Mouse (Mus musculus) MEL (cell line): ENCODE measurements around the gene Pcx. TPM values are rescaled to one million over a fixed set of nuclear protein-coding genes. Genes with fewer than 3 reads are reported as not detected.

Source experiments
- DNase-seq: peaks from one replicate; pipeline ENCODE4 v3.0.0; 2011; ENCODE audit warnings: low read depth, low spot score
- H3K27ac ChIP-seq: 2 replicates; pipeline ENCODE4 v1.5.1; 2012; ENCODE audit warnings: low read depth, mild to moderate bottlenecking, control low read depth, low read length, moderate library complexity; ENCODE audit not compliant: control insufficient read depth
- H3K27me3 ChIP-seq, 2 experiments: fragments of 150-350 bp in 1 of 2; sonication (generic) in 1 of 2; 2 replicates each; pipeline ENCODE4 v1.6.1; 2012; ENCODE audit warnings: low read length in 2 of 2, mild to moderate bottlenecking in 2 of 2, improper control_type of control experiment in 1 of 2, moderate library complexity in 1 of 2; ENCODE audit not compliant: insufficient read depth in 2 of 2, control insufficient read depth in 1 of 2
- H3K36me3 ChIP-seq, 2 experiments: 2 replicates each; pipeline ENCODE4 v1.6.1; 2012 to 2014; ENCODE audit warnings: low read length in 2 of 2, improper control_type of control experiment in 1 of 2, inconsistent platforms in 1 of 2, mild to moderate bottlenecking in 1 of 2; ENCODE audit not compliant: insufficient read depth in 2 of 2, control insufficient read depth in 1 of 2
- H3K4me1 ChIP-seq, 2 experiments: fragments of 150-350 bp in 1 of 2; sonication (generic) in 1 of 2; 2 replicates each; pipeline ENCODE4 v1.6.1; 2012; ENCODE audit warnings: low read length in 2 of 2, improper control_type of control experiment in 1 of 2, mild to moderate bottlenecking in 1 of 2; ENCODE audit not compliant: insufficient read depth in 2 of 2, control insufficient read depth in 1 of 2
- H3K4me3 ChIP-seq, 2 experiments: fragments of 150-350 bp in 1 of 2; sonication (generic) in 1 of 2; 2 replicates each; pipeline ENCODE4 v1.5.1; 2012; ENCODE audit warnings: low read depth in 2 of 2, low read length in 2 of 2, mild to moderate bottlenecking in 2 of 2, moderate library complexity in 2 of 2, control low read depth in 1 of 2, improper control_type of control experiment in 1 of 2; ENCODE audit not compliant: control insufficient read depth in 1 of 2, insufficient read depth in 1 of 2
- H3K79me2 ChIP-seq: 2 replicates; pipeline ENCODE4 v1.6.1; 2012; ENCODE audit warnings: mild to moderate bottlenecking, low read length, moderate library complexity; ENCODE audit not compliant: control insufficient read depth, poor library complexity, insufficient read depth
- H3K9ac ChIP-seq: 2 replicates; pipeline ENCODE4 v1.6.1; 2012; ENCODE audit warnings: low read depth, mild to moderate bottlenecking, control low read depth, low read length, moderate library complexity; ENCODE audit not compliant: control insufficient read depth, poor library complexity, severe bottlenecking
- H3K9me3 ChIP-seq: fragments of 150-350 bp; sonication (generic); replicated peaks from 2 replicates; pipeline ENCODE4 v1.6.1; 2012; ENCODE audit warnings: mild to moderate bottlenecking, low read length, improper control_type of control experiment, moderate library complexity; ENCODE audit not compliant: insufficient read depth
- BHLHE40 ChIP-seq: IDR thresholded peaks from 2 replicates; pipeline ENCODE4 v1.6.1; 2012; ENCODE audit warnings: low read depth, mild to moderate bottlenecking, inconsistent platforms, low read length, improper control_type of control experiment, borderline replicate concordance
- CHD1 ChIP-seq: IDR thresholded peaks from 2 replicates; pipeline ENCODE4 v1.6.1; 2012; ENCODE audit warnings: low read depth, mild to moderate bottlenecking, inconsistent platforms, low read length, improper control_type of control experiment
- CTCF ChIP-seq, 3 experiments: IDR thresholded peaks in 2 of 3; conservative IDR thresholded peaks in 1 of 3; 2 replicates each; pipeline ENCODE4 v1.5.1; 2011 to 2012; ENCODE audit warnings: low read length in 3 of 3, low read depth in 2 of 3, mild to moderate bottlenecking in 2 of 3, improper control_type of control experiment in 1 of 3, inconsistent platforms in 1 of 3, mixed read lengths in 1 of 3, moderate library complexity in 1 of 3; ENCODE audit not compliant: control insufficient read depth in 1 of 3, insufficient read depth in 1 of 3, poor library complexity in 1 of 3, severe bottlenecking in 1 of 3
- EP300 ChIP-seq, 2 experiments: IDR thresholded peaks; 2 replicates each; pipeline ENCODE4 v1.6.1; 2011; ENCODE audit warnings: improper control_type of control experiment in 2 of 2, low read length in 2 of 2, low read depth in 1 of 2, mild to moderate bottlenecking in 1 of 2
- ETS1 ChIP-seq: IDR thresholded peaks from 2 replicates; pipeline ENCODE4 v1.6.1; 2012; ENCODE audit warnings: low read depth, mild to moderate bottlenecking, inconsistent platforms, low read length, improper control_type of control experiment, moderate library complexity
- GATA1 ChIP-seq: IDR thresholded peaks from 2 replicates; pipeline ENCODE4 v1.6.1; 2011; ENCODE audit warnings: low read depth, low read length, improper control_type of control experiment
- HCFC1 ChIP-seq: IDR thresholded peaks from 2 replicates; pipeline ENCODE4 v1.6.1; 2012; ENCODE audit warnings: low read depth, mild to moderate bottlenecking, inconsistent platforms, low read length, improper control_type of control experiment, moderate library complexity
- JUND ChIP-seq: IDR thresholded peaks from 2 replicates; pipeline ENCODE4 v1.6.1; 2011; ENCODE audit warnings: low read depth, mild to moderate bottlenecking, improper control_type of control experiment, low read length
- KAT2A ChIP-seq: conservative IDR thresholded peaks from 2 replicates; pipeline ENCODE4 v1.6.1; 2012; ENCODE audit warnings: low read depth, low read length, improper control_type of control experiment, inconsistent platforms
- MAFK ChIP-seq: IDR thresholded peaks from 2 replicates; pipeline ENCODE4 v1.6.1; 2011; ENCODE audit warnings: low read depth, mild to moderate bottlenecking, low read length, improper control_type of control experiment, borderline replicate concordance
- MAZ ChIP-seq: IDR thresholded peaks from 2 replicates; pipeline ENCODE4 v1.6.1; 2012; ENCODE audit warnings: low read depth, mild to moderate bottlenecking, inconsistent platforms, low read length, improper control_type of control experiment
- MXI1 ChIP-seq: IDR thresholded peaks from 2 replicates; pipeline ENCODE4 v1.6.1; 2011; ENCODE audit warnings: mild to moderate bottlenecking, low read depth, low read length, improper control_type of control experiment
- MYC ChIP-seq: IDR thresholded peaks from 2 replicates; pipeline ENCODE4 v1.6.1; 2011; ENCODE audit warnings: low read depth, mild to moderate bottlenecking, low read length, improper control_type of control experiment, moderate library complexity
- NELFE ChIP-seq: IDR thresholded peaks from 2 replicates; pipeline ENCODE4 v1.6.1; 2011; ENCODE audit warnings: low read depth, low read length, improper control_type of control experiment
- NRF1 ChIP-seq: IDR thresholded peaks from 2 replicates; pipeline ENCODE4 v1.6.1; 2014; ENCODE audit warnings: low read depth, mild to moderate bottlenecking, inconsistent platforms, low read length, improper control_type of control experiment, moderate library complexity; ENCODE audit not compliant: poor library complexity, insufficient read depth, severe bottlenecking
- POLR2A ChIP-seq, 2 experiments: IDR thresholded peaks; 2 replicates each; pipeline ENCODE4 v1.6.1; 2011 to 2012; ENCODE audit warnings: low read length in 2 of 2, mild to moderate bottlenecking in 2 of 2, control low read depth in 1 of 2, improper control_type of control experiment in 1 of 2, low read depth in 1 of 2, moderate library complexity in 1 of 2; ENCODE audit not compliant: control insufficient read depth in 1 of 2, insufficient read depth in 1 of 2, poor library complexity in 1 of 2
- POLR2AphosphoS2 ChIP-seq: IDR thresholded peaks from 2 replicates; pipeline ENCODE4 v1.6.1; 2011; ENCODE audit warnings: low read length, improper control_type of control experiment
- POLR2AphosphoS5 ChIP-seq: IDR thresholded peaks from 2 replicates; pipeline ENCODE4 v1.6.1; 2012; ENCODE audit warnings: low read depth, borderline replicate concordance, mild to moderate bottlenecking, inconsistent platforms, low read length, moderate library complexity, mixed read lengths
- RAD21 ChIP-seq: IDR thresholded peaks from 2 replicates; pipeline ENCODE4 v1.6.1; 2011; ENCODE audit warnings: mild to moderate bottlenecking, low read depth, low read length, improper control_type of control experiment
- RCOR1 ChIP-seq: IDR thresholded peaks from 2 replicates; pipeline ENCODE4 v1.6.1; 2012; ENCODE audit warnings: low read depth, mild to moderate bottlenecking, inconsistent platforms, low read length, improper control_type of control experiment
- SIN3A ChIP-seq: IDR thresholded peaks from 2 replicates; pipeline ENCODE4 v1.6.1; 2012; ENCODE audit warnings: low read length, improper control_type of control experiment, inconsistent platforms
- SMC3 ChIP-seq: IDR thresholded peaks from 2 replicates; pipeline ENCODE4 v1.6.1; 2011; ENCODE audit warnings: low read depth, low read length, improper control_type of control experiment
- TBP ChIP-seq: IDR thresholded peaks from 2 replicates; pipeline ENCODE4 v1.8.0; 2011; ENCODE audit warnings: low read depth, low read length, improper control_type of control experiment
- TCF12 ChIP-seq: IDR thresholded peaks from 2 replicates; pipeline ENCODE4 v1.6.1; 2014; ENCODE audit warnings: low read depth, mild to moderate bottlenecking, inconsistent platforms, low read length, improper control_type of control experiment, moderate library complexity
- USF2 ChIP-seq, 2 experiments: IDR thresholded peaks; 2 replicates each; pipeline ENCODE4 v1.6.1; 2011 to 2012; ENCODE audit warnings: improper control_type of control experiment in 2 of 2, low read length in 2 of 2, borderline replicate concordance in 1 of 2, inconsistent platforms in 1 of 2, low read depth in 1 of 2, mild to moderate bottlenecking in 1 of 2; ENCODE audit not compliant: insufficient read depth in 1 of 2
- ZKSCAN1 ChIP-seq: IDR thresholded peaks from 2 replicates; pipeline ENCODE4 v1.6.1; 2012; ENCODE audit warnings: low read depth, mild to moderate bottlenecking, inconsistent platforms, low read length, improper control_type of control experiment, moderate library complexity
- ZMIZ1 ChIP-seq: IDR thresholded peaks from 2 replicates; pipeline ENCODE4 v1.6.1; 2012; ENCODE audit warnings: low read depth, mild to moderate bottlenecking, inconsistent platforms, low read length, improper control_type of control experiment, moderate library complexity
- ZNF384 ChIP-seq: IDR thresholded peaks from 2 replicates; pipeline ENCODE4 v1.6.1; 2012; ENCODE audit warnings: low read depth, mild to moderate bottlenecking, inconsistent platforms, low read length, improper control_type of control experiment
- polyA plus RNA-seq, 2 experiments: library from polyadenylated mRNA; stranded (reverse) in 1 of 2; unstranded in 1 of 2; fragments of >175 nt in 1 of 2; fragments of >200 nt in 1 of 2; gene quantifications; 2 replicates each; pipeline versions ENCODE4 v1.2.1 to v1.2.4; 2012; ENCODE audit warnings: low replicate concordance in 2 of 2, low read depth in 1 of 2; ENCODE audit not compliant: insufficient read length in 2 of 2, insufficient read depth in 1 of 2, missing spikeins in 1 of 2
- total RNA-seq: library from RNA; depleted of rRNA; stranded (reverse); fragments of 300-350 nt; gene quantifications from 2 replicates; pipeline ENCODE4 v1.2.3, GENCODE M21; 2012

Pcx gene
- total and polyA plus RNA-seq, 3 experiments, result 7.2 to 7.9 TPM; not detected in 1

DNA sequence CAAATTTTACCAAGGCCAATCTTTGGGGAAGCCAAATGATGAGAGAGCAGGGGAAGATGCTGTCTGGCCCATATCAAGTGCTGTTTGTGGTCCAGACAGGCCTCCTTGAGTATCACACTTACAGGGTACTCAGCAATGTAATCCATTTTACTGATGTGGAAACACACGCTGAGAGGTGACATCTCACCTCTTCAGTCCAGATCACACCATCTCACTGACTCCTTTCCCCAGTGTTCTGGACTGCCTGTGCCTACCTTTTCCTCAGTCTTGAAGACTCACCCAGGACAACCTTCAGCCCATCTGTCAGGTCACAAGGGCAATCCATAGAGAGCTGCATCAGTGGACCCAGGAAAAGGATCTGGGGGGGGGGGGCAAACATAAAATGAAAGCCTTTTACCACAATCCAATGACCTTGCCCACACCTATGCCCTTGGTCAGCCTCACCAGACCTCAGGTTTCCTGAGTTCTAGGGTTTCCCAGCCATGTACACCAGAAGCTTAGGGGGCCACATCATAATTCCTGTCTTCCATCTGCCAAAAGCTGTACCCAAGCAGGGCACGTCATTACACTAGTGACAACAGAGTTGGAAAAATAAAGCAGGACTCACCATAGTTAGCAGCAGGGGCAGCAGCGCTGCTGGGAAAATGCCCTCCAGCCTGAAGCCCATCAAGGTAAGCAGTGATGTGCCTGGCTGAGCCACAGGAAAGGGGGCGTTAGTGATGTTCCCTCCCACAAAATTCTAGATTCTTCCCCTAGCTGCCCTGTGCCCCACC, 114.3 kb downstream of the Pcx start:
- Histone ChIP-seq H3K79me2 (peaks cover 18% of the 10 kb centered on the region), H3K9me3 (no peaks in the 10 kb centered on the region)
- TF ChIP-seq ZKSCAN1 (no peak), BHLHE40 (no peak), CTCF (IDR thresholded peaks at IDR 0.05 in 2 of 3, conservative IDR thresholded peaks at IDR 0.05 in 1 of 3; ENCODE audit: control insufficient read depth in 1 of 3, insufficient read depth in 1 of 3, low read depth in 2 of 3, low read length in 3 of 3, poor library complexity in 1 of 3, severe bottlenecking in 1 of 3) (no peak), EP300 (IDR thresholded peaks at IDR 0.05; ENCODE audit: low read depth in 1 of 2, low read length in 2 of 2) (no peak), MXI1 (no peak), ZMIZ1 (no peak), RAD21 (no peak), MAFK (no peak), HCFC1 (no peak), POLR2AphosphoS2 (no peak), TBP (no peak), SIN3A (no peak), ETS1 (no peak)
- TF ChIP-seq, all 39 proteins: peak for 0
- no peak overlapping the region for H3K27ac ChIP-seq
- H3K4me1 ChIP-seq, result peaks cover 0 to 13% of the 10 kb centered on the region in 2 experiments; a peak in 3 of 4 replicates
- no peaks in the 10 kb centered on the region for H3K27me3 ChIP-seq
- DNase-seq, result no peak
- peak overlapping the region; percentile 87 to 95 for H3K4me3 ChIP-seq
- H3K9ac ChIP-seq, result peak overlapping the region; percentile 59
- H3K36me3 ChIP-seq, result peaks cover 0 to 6% of the 10 kb centered on the region in 2 experiments; a peak in 2 of 4 replicates

DNA sequence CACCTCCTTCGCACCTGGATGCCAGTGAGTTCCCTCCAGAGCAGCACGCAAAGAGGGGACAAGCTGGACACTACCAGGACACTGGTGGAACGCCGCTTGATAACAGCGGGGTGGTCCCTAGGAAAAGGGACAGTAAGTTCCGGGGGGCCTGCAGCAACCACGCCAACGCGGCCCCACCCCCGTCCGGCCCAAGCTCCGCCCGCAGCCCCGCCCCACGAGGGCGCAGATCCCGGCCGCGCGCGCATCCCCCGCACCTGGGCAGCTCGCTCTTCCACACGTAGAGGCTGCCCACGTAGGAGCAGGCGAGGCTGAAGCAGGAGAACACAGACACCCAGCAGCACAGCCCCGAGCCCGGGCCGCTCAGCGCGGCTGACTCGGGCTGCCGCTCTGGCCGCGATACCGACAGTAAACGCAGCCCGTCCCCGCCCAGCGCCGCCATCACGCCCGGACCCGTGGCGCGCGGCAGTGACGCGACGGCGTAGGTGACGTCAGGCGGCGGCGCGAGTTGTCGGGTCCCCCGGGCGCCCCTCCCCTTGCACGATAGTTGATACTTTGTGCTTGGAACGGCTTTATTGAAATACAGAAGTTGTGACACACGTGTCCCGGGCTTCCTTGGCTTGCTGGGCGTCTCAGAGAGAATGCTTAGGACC, 115.0 kb downstream of the Pcx start, which contains the start of gene Rce1:
Gene Rce1, minus strand, starts transcription at position 463 of the 650 bp plus-strand sequence.
- Histone ChIP-seq H3K27ac (peak within 1 kb of the TSS; percentile 83), H3K27me3 (no peaks in the 10 kb centered on the region), H3K4me3 (peak within 1 kb of the TSS; percentile 87 to 95), H3K9me3 (no peaks in the 10 kb centered on the region), H3K4me1 (peaks cover 0 to 13% of the 10 kb centered on the region in 2 experiments; a peak in 3 of 4 replicates), H3K36me3 (peaks cover 0 to 6% of the 10 kb centered on the region in 2 experiments; a peak in 2 of 4 replicates), H3K9ac (peak within 1 kb of the TSS; percentile 95), H3K79me2 (peaks cover 18% of the 10 kb centered on the region)
- DNase-seq, result peak; percentile 95
- TF ChIP-seq GATA1 (no peak), CHD1 (no peak), MAFK (no peak), SMC3 (no peak), TBP (0 out of 2 replicates have a peak, but pooled peaks have one; percentile 53), POLR2A (IDR thresholded peaks at IDR 0.05; ENCODE audit: control insufficient read depth in 1 of 2, insufficient read depth in 1 of 2, low read depth in 1 of 2, low read length in 2 of 2, poor library complexity in 1 of 2) (peak; percentile 80 to 81), SIN3A (peak; percentile 98), ZMIZ1 (no peak), NRF1 (peak; percentile 59), MYC (peak; percentile 92), POLR2AphosphoS5 (no peak), ETS1 (peak; percentile 47; the same call in 1 of the 2 replicates), JUND (no peak), USF2 (IDR thresholded peaks at IDR 0.05; ENCODE audit: borderline replicate concordance in 1 of 2, insufficient read depth in 1 of 2, low read depth in 1 of 2, low read length in 2 of 2) (no peak), ZNF384 (no peak), KAT2A (no peak; the same call in 1 of the 2 replicates), TCF12 (peak; percentile 43; the same call in 1 of the 2 replicates), MAZ (0 out of 2 replicates have a peak, but pooled peaks have one; percentile 33), NELFE (peak; percentile 89), POLR2AphosphoS2 (no peak; the same call in 1 of the 2 replicates), MXI1 (peak; percentile 99), RCOR1 (no peak)
